Mouse (Mus musculus) MEL (cell line): ENCODE measurements around the gene Myo18a. TPM values are rescaled to one million over a fixed set of nuclear protein-coding genes. Genes with fewer than 3 reads are reported as not detected.

Experiments used
- DNase-seq: peaks from one replicate; pipeline ENCODE4 v3.0.0; 2011; ENCODE audit warnings: low read depth, low spot score
- H3K27ac ChIP-seq: 2 replicates; pipeline ENCODE4 v1.5.1; 2012; ENCODE audit warnings: low read depth, mild to moderate bottlenecking, control low read depth, low read length, moderate library complexity; ENCODE audit not compliant: control insufficient read depth
- H3K27me3 ChIP-seq, 2 experiments: fragments of 150-350 bp in 1 of 2; sonication (generic) in 1 of 2; 2 replicates each; pipeline ENCODE4 v1.6.1; 2012; ENCODE audit warnings: low read length in 2 of 2, mild to moderate bottlenecking in 2 of 2, improper control_type of control experiment in 1 of 2, moderate library complexity in 1 of 2; ENCODE audit not compliant: insufficient read depth in 2 of 2, control insufficient read depth in 1 of 2
- H3K36me3 ChIP-seq, 2 experiments: 2 replicates each; pipeline ENCODE4 v1.6.1; 2012 to 2014; ENCODE audit warnings: low read length in 2 of 2, improper control_type of control experiment in 1 of 2, inconsistent platforms in 1 of 2, mild to moderate bottlenecking in 1 of 2; ENCODE audit not compliant: insufficient read depth in 2 of 2, control insufficient read depth in 1 of 2
- H3K4me1 ChIP-seq, 2 experiments: fragments of 150-350 bp in 1 of 2; sonication (generic) in 1 of 2; 2 replicates each; pipeline ENCODE4 v1.6.1; 2012; ENCODE audit warnings: low read length in 2 of 2, improper control_type of control experiment in 1 of 2, mild to moderate bottlenecking in 1 of 2; ENCODE audit not compliant: insufficient read depth in 2 of 2, control insufficient read depth in 1 of 2
- H3K4me3 ChIP-seq, 2 experiments: fragments of 150-350 bp in 1 of 2; sonication (generic) in 1 of 2; 2 replicates each; pipeline ENCODE4 v1.5.1; 2012; ENCODE audit warnings: low read depth in 2 of 2, low read length in 2 of 2, mild to moderate bottlenecking in 2 of 2, moderate library complexity in 2 of 2, control low read depth in 1 of 2, improper control_type of control experiment in 1 of 2; ENCODE audit not compliant: control insufficient read depth in 1 of 2, insufficient read depth in 1 of 2
- H3K79me2 ChIP-seq: 2 replicates; pipeline ENCODE4 v1.6.1; 2012; ENCODE audit warnings: mild to moderate bottlenecking, low read length, moderate library complexity; ENCODE audit not compliant: control insufficient read depth, poor library complexity, insufficient read depth
- H3K9ac ChIP-seq: 2 replicates; pipeline ENCODE4 v1.6.1; 2012; ENCODE audit warnings: low read depth, mild to moderate bottlenecking, control low read depth, low read length, moderate library complexity; ENCODE audit not compliant: control insufficient read depth, poor library complexity, severe bottlenecking
- H3K9me3 ChIP-seq: fragments of 150-350 bp; sonication (generic); replicated peaks from 2 replicates; pipeline ENCODE4 v1.6.1; 2012; ENCODE audit warnings: mild to moderate bottlenecking, low read length, improper control_type of control experiment, moderate library complexity; ENCODE audit not compliant: insufficient read depth
- BHLHE40 ChIP-seq: IDR thresholded peaks from 2 replicates; pipeline ENCODE4 v1.6.1; 2012; ENCODE audit warnings: low read depth, mild to moderate bottlenecking, inconsistent platforms, low read length, improper control_type of control experiment, borderline replicate concordance
- CHD1 ChIP-seq: IDR thresholded peaks from 2 replicates; pipeline ENCODE4 v1.6.1; 2012; ENCODE audit warnings: low read depth, mild to moderate bottlenecking, inconsistent platforms, low read length, improper control_type of control experiment
- CTCF ChIP-seq, 3 experiments: IDR thresholded peaks in 2 of 3; conservative IDR thresholded peaks in 1 of 3; 2 replicates each; pipeline ENCODE4 v1.5.1; 2011 to 2012; ENCODE audit warnings: low read length in 3 of 3, low read depth in 2 of 3, mild to moderate bottlenecking in 2 of 3, improper control_type of control experiment in 1 of 3, inconsistent platforms in 1 of 3, mixed read lengths in 1 of 3, moderate library complexity in 1 of 3; ENCODE audit not compliant: control insufficient read depth in 1 of 3, insufficient read depth in 1 of 3, poor library complexity in 1 of 3, severe bottlenecking in 1 of 3
- ELF1 ChIP-seq: IDR thresholded peaks from 2 replicates; pipeline ENCODE4 v1.6.1; 2014; ENCODE audit warnings: low read depth, mild to moderate bottlenecking, inconsistent platforms, low read length, improper control_type of control experiment, moderate library complexity
- ETS1 ChIP-seq: IDR thresholded peaks from 2 replicates; pipeline ENCODE4 v1.6.1; 2012; ENCODE audit warnings: low read depth, mild to moderate bottlenecking, inconsistent platforms, low read length, improper control_type of control experiment, moderate library complexity
- GABPA ChIP-seq: IDR thresholded peaks from 2 replicates; pipeline ENCODE4 v1.6.1; 2012; ENCODE audit warnings: low read depth, mild to moderate bottlenecking, inconsistent platforms, low read length, improper control_type of control experiment, moderate library complexity
- JUND ChIP-seq: IDR thresholded peaks from 2 replicates; pipeline ENCODE4 v1.6.1; 2011; ENCODE audit warnings: low read depth, mild to moderate bottlenecking, improper control_type of control experiment, low read length
- MAZ ChIP-seq: IDR thresholded peaks from 2 replicates; pipeline ENCODE4 v1.6.1; 2012; ENCODE audit warnings: low read depth, mild to moderate bottlenecking, inconsistent platforms, low read length, improper control_type of control experiment
- MEF2A ChIP-seq: IDR thresholded peaks from 2 replicates; pipeline ENCODE4 v1.6.1; 2014; ENCODE audit warnings: low read depth, mild to moderate bottlenecking, inconsistent platforms, low read length, improper control_type of control experiment; ENCODE audit not compliant: poor library complexity, insufficient replicate concordance, severe bottlenecking; ENCODE audit errors: extremely low read depth
- MXI1 ChIP-seq: IDR thresholded peaks from 2 replicates; pipeline ENCODE4 v1.6.1; 2011; ENCODE audit warnings: mild to moderate bottlenecking, low read depth, low read length, improper control_type of control experiment
- MYB ChIP-seq: IDR thresholded peaks from 2 replicates; pipeline ENCODE4 v1.6.1; 2011; ENCODE audit warnings: mild to moderate bottlenecking, low read depth, low read length, improper control_type of control experiment
- POLR2AphosphoS2 ChIP-seq: IDR thresholded peaks from 2 replicates; pipeline ENCODE4 v1.6.1; 2011; ENCODE audit warnings: low read length, improper control_type of control experiment
- POLR2AphosphoS5 ChIP-seq: IDR thresholded peaks from 2 replicates; pipeline ENCODE4 v1.6.1; 2012; ENCODE audit warnings: low read depth, borderline replicate concordance, mild to moderate bottlenecking, inconsistent platforms, low read length, moderate library complexity, mixed read lengths
- RCOR1 ChIP-seq: IDR thresholded peaks from 2 replicates; pipeline ENCODE4 v1.6.1; 2012; ENCODE audit warnings: low read depth, mild to moderate bottlenecking, inconsistent platforms, low read length, improper control_type of control experiment
- TAL1 ChIP-seq: IDR thresholded peaks from 2 replicates; pipeline ENCODE4 v1.6.1; 2012; ENCODE audit warnings: mild to moderate bottlenecking, inconsistent platforms, low read length, moderate library complexity, mixed read lengths
- UBTF ChIP-seq: IDR thresholded peaks from 2 replicates; pipeline ENCODE4 v1.6.1; 2012; ENCODE audit warnings: low read depth, mild to moderate bottlenecking, inconsistent platforms, low read length, improper control_type of control experiment, moderate library complexity, borderline replicate concordance; ENCODE audit not compliant: insufficient read depth
- ZMIZ1 ChIP-seq: IDR thresholded peaks from 2 replicates; pipeline ENCODE4 v1.6.1; 2012; ENCODE audit warnings: low read depth, mild to moderate bottlenecking, inconsistent platforms, low read length, improper control_type of control experiment, moderate library complexity
- ZNF384 ChIP-seq: IDR thresholded peaks from 2 replicates; pipeline ENCODE4 v1.6.1; 2012; ENCODE audit warnings: low read depth, mild to moderate bottlenecking, inconsistent platforms, low read length, improper control_type of control experiment
- polyA plus RNA-seq, 2 experiments: library from polyadenylated mRNA; stranded (reverse) in 1 of 2; unstranded in 1 of 2; fragments of >175 nt in 1 of 2; fragments of >200 nt in 1 of 2; gene quantifications; 2 replicates each; pipeline versions ENCODE4 v1.2.1 to v1.2.4; 2012; ENCODE audit warnings: low replicate concordance in 2 of 2, low read depth in 1 of 2; ENCODE audit not compliant: insufficient read length in 2 of 2, insufficient read depth in 1 of 2, missing spikeins in 1 of 2
- total RNA-seq: library from RNA; depleted of rRNA; stranded (reverse); fragments of 300-350 nt; gene quantifications from 2 replicates; pipeline ENCODE4 v1.2.3, GENCODE M21; 2012

The Myo18a gene
- total and polyA plus RNA-seq, 3 experiments, result 13.1 to 18.0 TPM; not detected in 1

DNA sequence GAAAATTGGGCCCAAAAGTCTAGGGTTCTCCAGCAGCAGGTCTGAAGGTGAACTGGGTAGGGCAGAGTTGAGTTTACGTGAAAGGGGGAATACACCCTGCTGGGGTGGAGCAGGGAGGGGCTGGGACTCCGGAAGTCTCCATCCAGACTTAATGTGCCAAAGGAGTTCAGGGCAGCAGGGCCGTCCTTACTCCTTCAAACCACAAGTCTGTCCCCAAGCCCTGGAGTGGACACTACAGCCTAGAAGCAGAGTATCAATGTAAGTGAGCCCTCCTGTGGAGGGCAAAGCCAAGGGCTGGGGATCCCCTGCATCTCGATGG lies 2.4 kb downstream of the Myo18a start:
- Histone ChIP-seq H3K4me1 (peaks cover 0 to 12% of the 10 kb centered on the region in 2 experiments; a peak in 3 of 4 replicates), H3K27ac (no peak overlapping the region), H3K27me3 (peaks cover 0 to 5% of the 10 kb centered on the region in 2 experiments; a peak in 2 of 4 replicates)
- TF ChIP-seq RCOR1 (no peak), MEF2A (no peak), GABPA (no peak), POLR2AphosphoS5 (no peak), ZNF384 (no peak), MYB (no peak), ELF1 (no peak), CHD1 (no peak), UBTF (no peak), TAL1 (no peak), BHLHE40 (no peak), JUND (no peak), ZMIZ1 (no peak), CTCF (IDR thresholded peaks at IDR 0.05 in 2 of 3, conservative IDR thresholded peaks at IDR 0.05 in 1 of 3; ENCODE audit: control insufficient read depth in 1 of 3, insufficient read depth in 1 of 3, low read depth in 2 of 3, low read length in 3 of 3, poor library complexity in 1 of 3, severe bottlenecking in 1 of 3) (no peak), POLR2AphosphoS2 (no peak), ETS1 (no peak), MAZ (no peak)
- TF ChIP-seq, all 39 proteins: peak for 0
- Histone ChIP-seq H3K9me3 (no peaks in the 10 kb centered on the region), H3K36me3 (no peaks in the 10 kb centered on the region), H3K4me3 (no peak overlapping the region), H3K9ac (no peak overlapping the region), H3K79me2 (peaks cover 5% of the 10 kb centered on the region)
- DNase-seq, result no peak

DNA sequence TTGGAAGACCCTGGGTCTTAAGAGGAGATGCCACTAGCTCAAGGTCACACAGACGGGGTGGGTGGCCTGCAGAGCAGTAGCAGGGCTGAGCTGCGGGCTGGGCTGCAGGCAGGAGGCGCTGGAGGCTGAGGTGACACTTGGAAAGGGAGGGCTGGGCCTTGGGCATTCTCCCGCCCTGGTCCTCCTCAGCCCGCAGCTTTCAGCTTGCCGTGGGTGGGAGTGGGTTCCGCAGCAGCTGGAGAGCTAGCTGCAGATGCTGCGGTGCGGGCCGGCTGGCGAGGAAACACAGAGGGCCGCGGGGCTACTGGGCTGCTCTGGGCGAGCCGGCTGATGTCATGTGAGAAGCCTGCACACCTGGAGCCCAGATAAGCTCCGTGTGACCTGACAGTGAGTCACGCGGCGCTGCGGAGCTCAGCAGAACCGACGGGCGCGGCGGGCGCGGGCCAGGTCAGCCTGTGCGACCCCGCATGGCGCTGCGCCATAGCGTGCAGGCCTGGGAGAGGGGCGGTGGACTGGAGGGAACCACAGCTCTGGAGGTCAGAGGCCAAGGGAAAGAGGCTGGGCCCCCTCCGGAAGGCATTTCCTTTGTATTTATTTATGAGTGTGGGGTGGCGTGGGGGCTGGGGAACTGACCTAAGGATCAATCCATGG lies 3.4 kb downstream of the Myo18a start:
- H3K9me3 ChIP-seq, result no peaks in the 10 kb centered on the region
- H3K27ac ChIP-seq, result no peak overlapping the region
- H3K79me2 ChIP-seq, result peaks cover 5% of the 10 kb centered on the region
- TF ChIP-seq CTCF (IDR thresholded peaks at IDR 0.05 in 2 of 3, conservative IDR thresholded peaks at IDR 0.05 in 1 of 3; ENCODE audit: control insufficient read depth in 1 of 3, insufficient read depth in 1 of 3, low read depth in 2 of 3, low read length in 3 of 3, poor library complexity in 1 of 3, severe bottlenecking in 1 of 3) (peak in 1 of 3 experiments; percentile 20; a peak in 1 of 6 replicates), UBTF (no peak), MXI1 (no peak)
- no peak overlapping the region for H3K9ac ChIP-seq
- peaks cover 0 to 12% of the 10 kb centered on the region in 2 experiments; a peak in 3 of 4 replicates for H3K4me1 ChIP-seq
- H3K4me3 ChIP-seq, result no peak overlapping the region
- no peak for DNase-seq
- peaks cover 0 to 3% of the 10 kb centered on the region in 2 experiments; a peak in 2 of 4 replicates for H3K27me3 ChIP-seq
- 0 out of 4 replicates have a peak, but pooled peaks cover 0 to 2% of the 10 kb centered on the region in 2 experiments for H3K36me3 ChIP-seq
